Mouse (Mus musculus) heart, embryonic 13.5 days (tissue): ENCODE data around the gene Tmem242. TPM values are rescaled to one million over a fixed set of nuclear protein-coding genes. Genes with fewer than 3 reads are reported as not detected.

ENCODE experiments used
- ATAC-seq: fragments of 200-750 bp; cut with Nextera tagmentation; 2 replicates; pipeline ENCODE4 v1.8.0; 2017; ENCODE audit warnings: moderate TSS enrichment; ENCODE audit not compliant: insufficient number of reproducible peaks, low FRiP score, low TSS enrichment; ENCODE audit errors: extremely low read depth
- H3K27ac ChIP-seq: fragments of 300-500 bp; sonication (generic); replicated peaks from 2 replicates; pipeline ENCODE4 v1.5.1; 2015; ENCODE audit warnings: moderate library complexity, mild to moderate bottlenecking, inconsistent platforms
- H3K27me3 ChIP-seq: fragments of 300-500 bp; sonication (generic); replicated peaks from 2 replicates; pipeline ENCODE4 v1.6.1; 2015; ENCODE audit warnings: mild to moderate bottlenecking, inconsistent platforms
- H3K36me3 ChIP-seq: fragments of 300-500 bp; sonication (generic); 2 replicates; pipeline ENCODE4 v1.6.1; 2015; ENCODE audit warnings: mild to moderate bottlenecking, inconsistent platforms
- H3K4me1 ChIP-seq: fragments of 300-500 bp; sonication (generic); 2 replicates; pipeline ENCODE4 v1.6.1; 2015; ENCODE audit warnings: inconsistent platforms
- H3K4me2 ChIP-seq: fragments of 300-500 bp; sonication (generic); 2 replicates; pipeline ENCODE4 v1.6.1; 2015; ENCODE audit warnings: inconsistent platforms, mild to moderate bottlenecking, moderate library complexity
- H3K4me3 ChIP-seq: fragments of 300-500 bp; sonication (generic); 2 replicates; pipeline ENCODE4 v1.5.1; 2015; ENCODE audit warnings: moderate library complexity, mild to moderate bottlenecking, inconsistent platforms
- H3K9ac ChIP-seq: fragments of 300-500 bp; sonication (generic); 2 replicates; pipeline ENCODE4 v1.6.1; 2015; ENCODE audit warnings: inconsistent platforms, mild to moderate bottlenecking, moderate library complexity
- H3K9me3 ChIP-seq: fragments of 300-500 bp; sonication (generic); 2 replicates; pipeline ENCODE4 v1.6.1; 2016; ENCODE audit warnings: inconsistent platforms
- WGBS: fragments of 180-500 bp; shearing (Covaris S2); methylation state at CpG from one replicate; pipeline ENCODE4 v1.1.7; 2015; ENCODE audit warnings: mixed read lengths; 5-methylcytosine and 5-hydroxymethylcytosine counted together
- microRNA-seq: library from miRNA; unstranded; fragments of <30 nt; microRNA quantifications from one replicate; pipeline ENCODE4, GENCODE M21; 2016
- polyA plus RNA-seq: library from polyadenylated mRNA; unstranded; fragments of >200 nt; fragmentation: Nextera tagmentation; extraction: Ambion mirVana; gene quantifications from 2 replicates; pipeline ENCODE4 v1.2.1, GENCODE M21; 2015

Gene Tmem242
- polyA plus RNA-seq, 1 experiment from 2014 or later: 122 TPM

GRCm38 (mm10) chr17:5377151-5377929 is 62.7 kb downstream of the Tmem242 start:
- H3K4me1 ChIP-seq: peaks cover 15% of the 10 kb centered on the region
- no peak overlapping the region for H3K4me2 ChIP-seq
- 33% methylated on average over 11 of the region's 11 CpGs for WGBS
- no peaks in the 10 kb centered on the region for H3K36me3 ChIP-seq
- no peaks in the 10 kb centered on the region for H3K9me3 ChIP-seq
- H3K27ac ChIP-seq: no peak overlapping the region
- H3K4me3 ChIP-seq: no peak overlapping the region
- H3K9ac ChIP-seq: no peak overlapping the region
- no peaks in the 10 kb centered on the region; the same call in 1 of the 2 replicates for H3K27me3 ChIP-seq
- no peak for ATAC-seq

DNA sequence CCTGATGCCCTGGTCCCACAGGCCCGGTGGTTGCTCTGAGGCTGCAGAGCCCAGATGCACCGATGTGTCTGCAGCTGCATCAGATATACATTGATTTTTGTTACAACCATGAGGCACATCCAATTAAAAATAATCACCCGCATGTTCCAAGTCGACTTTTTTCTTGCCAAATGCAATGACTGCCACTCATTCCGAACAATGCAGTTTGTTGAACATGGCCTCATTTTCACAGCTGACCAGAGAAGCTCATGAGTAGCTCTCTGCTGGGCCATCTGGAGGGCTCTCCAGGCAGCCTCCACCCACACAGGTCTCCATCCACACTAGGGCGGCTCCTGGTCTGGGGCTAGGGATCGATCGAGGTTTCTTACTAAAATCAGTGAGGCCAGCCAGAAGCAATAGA is 67.1 kb downstream of the Tmem242 start:
- Histone ChIP-seq H3K4me3 (no peak overlapping the region), H3K27me3 (no peaks in the 10 kb centered on the region; the same call in 1 of the 2 replicates), H3K4me1 (peaks cover 30% of the 10 kb centered on the region), H3K36me3 (no peaks in the 10 kb centered on the region), H3K9ac (no peak overlapping the region), H3K27ac (no peak overlapping the region), H3K4me2 (no peak overlapping the region), H3K9me3 (no peaks in the 10 kb centered on the region)
- 78% methylated on average over 8 of the region's 8 CpGs for WGBS
- ATAC-seq: no peak

- H3K9ac ChIP-seq: no peak overlapping the region
- no peaks in the 10 kb centered on the region for H3K9me3 ChIP-seq
- no peaks in the 10 kb centered on the region; the same call in 1 of the 2 replicates for H3K27me3 ChIP-seq
- no peak overlapping the region for H3K4me3 ChIP-seq
- H3K4me1 ChIP-seq: peaks cover 26% of the 10 kb centered on the region
- no peak for ATAC-seq
- H3K4me2 ChIP-seq: peak overlapping the region; percentile 13; the same call in 1 of the 2 replicates
- H3K27ac ChIP-seq: peak overlapping the region; percentile 64
- WGBS: 21% methylated on average over 7 of the region's 7 CpGs
- H3K36me3 ChIP-seq: no peaks in the 10 kb centered on the region
Measured at GRCm38 (mm10) chr17:5371521-5371920, 68.5 kb downstream of the Tmem242 start.

GRCm38 (mm10) chr17:5371032-5371431 is 69.0 kb downstream of the Tmem242 start:
- no peak for ATAC-seq
- Histone ChIP-seq H3K4me2 (peak overlapping the region; percentile 13; the same call in 1 of the 2 replicates), H3K9ac (no peak overlapping the region), H3K4me1 (peaks cover 26% of the 10 kb centered on the region), H3K27ac (peak overlapping the region; percentile 64), H3K27me3 (no peaks in the 10 kb centered on the region; the same call in 1 of the 2 replicates), H3K9me3 (no peaks in the 10 kb centered on the region), H3K4me3 (no peak overlapping the region), H3K36me3 (no peaks in the 10 kb centered on the region)
- 37% methylated on average over 4 of the region's 4 CpGs for WGBS

DNA sequence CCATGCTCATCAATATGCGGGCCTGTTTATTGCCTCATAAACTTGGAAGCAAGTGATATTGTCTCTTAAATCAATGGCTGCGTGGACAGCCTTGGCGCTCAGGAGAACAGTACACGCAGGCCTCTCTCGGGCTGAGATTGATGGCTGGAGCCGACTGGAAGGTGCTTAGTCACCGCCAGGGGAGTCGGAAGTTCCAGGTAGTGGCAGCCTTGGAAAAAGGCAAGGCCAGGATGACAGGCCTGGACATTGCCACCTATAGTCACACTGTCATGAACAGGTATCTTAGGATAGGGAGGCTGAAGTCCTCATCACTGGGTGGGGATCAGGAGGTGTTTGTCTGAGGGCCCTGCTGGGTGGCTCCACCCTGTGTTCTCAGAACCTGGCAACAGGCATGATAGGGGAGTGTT is 74.1 kb downstream of the Tmem242 start:
- Histone ChIP-seq H3K4me2 (no peak overlapping the region), H3K4me1 (peaks cover 7% of the 10 kb centered on the region), H3K9me3 (no peaks in the 10 kb centered on the region), H3K36me3 (no peaks in the 10 kb centered on the region), H3K9ac (no peak overlapping the region), H3K27ac (no peak overlapping the region), H3K4me3 (no peak overlapping the region), H3K27me3 (no peaks in the 10 kb centered on the region)
- 64% methylated on average over 8 of the region's 8 CpGs for WGBS
- ATAC-seq: no peak

Small RNA genes within 50 kb of the gene (microRNA-seq; reads per million reads assigned to microRNA genes)
- not detected for gene Gm22475

Other genes with a start within 250 kb of the Tmem242 start
- not detected in 2 replicates for gene Ldhal6b, start 21.5 kb downstream of the Tmem242 start, polyA plus RNA-seq
- gene Zdhhc14, start 52.3 kb upstream of the Tmem242 start, polyA plus RNA-seq: 1.2 and 1.3 TPM in 2 replicates